Mouse (Mus musculus) spleen, postnatal 0 days (tissue): ENCODE measurements around the gene Mark2. TPM values are rescaled to one million over a fixed set of nuclear protein-coding genes. Genes with fewer than 3 reads are reported as not detected.

Experiments used
- polyA plus RNA-seq: library from polyadenylated mRNA; unstranded; fragments of >200 nt; fragmentation: Nextera tagmentation; extraction: Ambion mirVana; gene quantifications from 2 replicates; pipeline ENCODE4 v1.2.1, GENCODE M21; 2015

Mark2 gene
- polyA plus RNA-seq: 25.2 and 32.3 TPM in 2 replicates

DNA sequence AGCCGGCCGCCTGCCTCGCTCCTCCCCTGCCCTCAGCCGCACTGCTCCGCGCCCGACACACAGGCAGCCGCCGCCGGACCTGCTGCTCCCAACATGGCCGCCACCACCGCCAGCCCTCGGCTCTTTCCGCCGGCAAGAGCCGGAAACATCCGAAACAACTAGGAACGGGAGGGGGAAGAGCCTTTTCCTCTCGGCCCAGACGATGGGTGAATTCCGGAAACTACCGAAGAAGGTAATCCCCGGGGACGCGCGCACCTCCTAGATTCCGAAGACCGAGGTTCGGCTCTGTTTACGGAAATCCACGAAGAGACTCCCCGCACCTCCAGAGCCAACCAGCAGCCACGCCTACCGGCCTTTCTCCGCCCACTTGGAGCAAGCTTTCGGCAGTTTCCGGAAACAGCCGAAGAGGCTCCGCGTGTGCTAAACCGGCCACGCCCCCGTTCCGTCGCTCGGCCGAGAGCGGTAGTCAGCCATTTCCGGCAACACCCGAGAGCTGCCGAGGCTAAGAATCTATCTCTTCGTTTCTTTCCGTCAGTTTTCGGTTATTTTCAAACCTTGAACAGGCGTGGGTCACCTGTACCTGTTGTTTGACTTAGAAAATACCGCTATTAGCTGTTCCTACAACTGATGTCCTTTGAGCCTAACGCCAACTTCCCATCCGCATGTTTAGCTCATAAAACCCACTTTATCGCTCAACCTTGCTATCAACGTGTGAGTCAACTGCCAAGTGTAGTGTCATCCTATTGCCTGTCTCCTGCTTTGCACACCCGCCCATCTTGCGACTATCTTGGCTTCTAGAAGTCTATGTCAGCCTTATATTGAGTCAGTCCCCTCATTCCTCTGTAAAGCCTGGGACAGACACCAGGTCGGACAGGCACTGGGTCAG lies at the start of gene Mark2:
Gene Mark2 (minus strand): TSS at position 349 of the 886 bp plus-strand sequence.

DNA sequence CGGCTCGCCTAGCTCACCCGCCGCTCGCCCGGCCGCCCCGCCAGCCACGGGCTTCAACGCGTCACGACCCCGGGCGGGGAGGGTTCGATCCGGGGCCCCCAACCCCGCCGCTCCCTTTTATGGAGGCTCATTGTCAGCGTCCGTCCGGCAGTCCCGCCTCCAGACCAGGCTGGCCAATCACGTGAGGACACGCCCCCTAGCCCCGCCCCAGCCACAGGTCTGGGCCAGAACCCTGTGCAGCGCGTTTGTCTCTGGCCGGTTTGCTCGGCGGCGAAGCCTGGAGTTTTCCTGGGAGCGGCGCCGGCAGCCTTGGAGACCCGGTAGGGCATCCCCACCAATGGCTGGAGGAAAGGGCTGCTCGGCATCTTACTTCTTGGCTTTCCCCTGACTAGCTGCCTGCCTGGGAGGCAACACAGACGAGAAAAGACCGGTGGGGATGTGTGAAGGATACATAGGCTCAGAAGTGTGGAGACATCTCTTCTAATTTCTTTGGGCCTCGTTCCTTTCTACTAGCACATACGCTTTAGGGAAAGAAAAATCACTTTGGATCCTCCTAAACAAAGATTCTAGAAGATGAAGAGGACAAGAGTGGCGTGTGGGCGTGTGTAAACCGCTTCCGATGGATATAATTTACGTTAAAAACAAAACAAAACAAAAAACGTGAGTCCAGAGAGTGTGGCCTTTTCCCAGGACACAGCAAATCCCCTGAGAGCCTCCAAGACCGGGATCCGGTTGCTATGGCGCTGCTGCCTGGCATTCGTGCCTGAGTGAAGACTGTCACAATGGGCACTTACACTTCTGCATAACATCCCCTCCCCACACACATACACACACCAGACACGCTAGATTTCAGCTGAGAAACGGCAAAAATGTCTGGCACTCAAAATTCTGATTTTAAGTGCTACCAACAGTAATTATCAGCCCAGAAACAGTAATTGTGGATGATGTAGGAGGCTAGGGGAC lies 41.5 kb upstream of the Mark2 start, which contains the start of gene Spindoc:
Gene Spindoc (minus strand): TSS at position 92 of the 963 bp plus-strand sequence.

DNA sequence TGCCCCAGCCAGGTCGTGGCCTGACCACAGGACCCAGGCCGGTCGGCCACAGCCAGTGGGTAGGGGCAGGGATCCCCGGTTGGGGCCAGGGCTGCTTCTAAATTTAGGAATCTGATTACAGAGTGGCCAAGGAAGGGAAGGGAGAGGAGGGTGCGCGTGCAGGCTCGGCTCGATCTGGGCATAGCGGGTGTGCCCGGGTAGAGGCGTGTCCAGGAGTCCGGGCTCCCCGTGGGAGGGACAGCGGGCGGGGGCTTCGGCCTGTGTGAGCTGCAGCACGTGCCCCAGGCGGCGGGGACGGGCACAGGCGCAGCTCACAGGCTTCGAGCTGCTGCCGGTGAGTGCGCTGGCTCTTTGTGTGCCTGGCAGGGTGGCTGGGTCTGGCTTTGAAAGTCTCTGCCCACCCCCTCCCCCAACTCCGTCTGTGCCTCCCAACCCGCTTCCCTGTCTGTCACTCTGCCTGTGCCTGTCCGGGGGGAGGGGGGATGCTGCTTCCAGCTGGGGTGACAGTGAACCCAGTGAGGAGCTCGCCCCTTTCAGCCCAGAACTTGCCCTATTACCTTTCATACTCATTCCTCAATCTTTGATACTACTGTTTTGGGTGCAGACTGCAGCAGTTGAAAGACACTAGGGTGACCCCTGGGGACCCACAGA lies 74.4 kb downstream of the Mark2 start, which contains the start of gene Rcor2:
Gene Rcor2 (plus strand): TSS at position 235 of the 651 bp plus-strand sequence.

DNA sequence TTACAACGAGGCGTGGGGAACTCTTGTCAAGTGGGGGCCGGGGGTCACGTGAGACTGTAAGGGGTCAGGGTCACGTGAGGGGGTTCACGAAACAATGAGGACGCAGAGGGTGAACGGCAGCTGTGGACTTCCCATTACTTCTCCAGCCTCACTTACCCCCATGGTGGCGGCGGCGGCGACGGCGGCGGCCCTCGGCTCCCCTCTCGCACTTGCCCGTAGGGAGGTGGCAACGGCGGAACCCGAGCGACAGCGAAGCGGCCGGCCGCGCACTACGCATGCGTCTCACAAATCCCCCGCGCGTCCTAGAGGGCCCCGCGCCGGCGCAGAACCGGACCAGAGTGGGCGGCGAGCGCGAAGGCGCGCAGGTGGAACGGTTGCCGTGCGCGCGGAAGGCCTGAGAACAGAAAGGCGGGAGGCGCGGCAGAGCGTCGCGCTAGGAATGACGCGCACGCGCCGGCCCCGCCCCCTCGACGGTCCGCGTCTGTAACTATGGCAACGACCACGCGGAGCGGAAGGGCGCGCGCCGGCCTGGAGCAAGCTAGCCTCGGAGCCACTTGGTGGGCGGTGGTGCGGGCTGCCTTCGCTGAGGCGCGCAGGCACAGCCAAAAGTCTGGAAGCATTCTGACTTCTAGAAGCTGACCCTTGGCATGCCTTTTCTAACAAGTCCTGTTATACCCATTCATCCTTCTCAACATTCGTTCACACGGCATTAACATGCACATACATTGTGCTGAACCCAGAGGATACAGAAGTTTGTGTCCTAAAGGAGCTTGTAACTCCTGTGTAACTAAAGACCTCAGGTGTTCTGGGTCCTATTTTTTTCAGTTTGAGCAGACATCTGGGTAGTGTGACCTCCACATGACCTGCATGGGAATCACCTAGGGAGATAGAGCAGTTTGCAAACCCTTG lies 100.6 kb downstream of the Mark2 start, which contains the start of gene Naa40:
Gene Naa40 (minus strand): TSS at position 402 of the 909 bp plus-strand sequence.

Other genes with a start within 250 kb of the Mark2 start
- gene Flrt1, start 236.1 kb downstream of the Mark2 start, polyA plus RNA-seq: 0.24 and 0.40 TPM in 2 replicates
- 72.8 and 81.2 TPM in 2 replicates for gene Otub1, start 135.5 kb downstream of the Mark2 start, polyA plus RNA-seq
- gene Cox8a, start 124.2 kb downstream of the Mark2 start, polyA plus RNA-seq: 818 and 869 TPM in 2 replicates
- 32.8 and 34.8 TPM in 2 replicates for gene Naa40, start 100.7 kb downstream of the Mark2 start, polyA plus RNA-seq
- 1.5 TPM in 2 replicates for gene Rcor2, start 74.5 kb downstream of the Mark2 start, polyA plus RNA-seq
- 7.6 and 10.6 TPM in 2 replicates for gene Spindoc, start 41.1 kb upstream of the Mark2 start, polyA plus RNA-seq
- gene 2700081O15Rik, start 75.8 kb upstream of the Mark2 start, polyA plus RNA-seq: 2.4 and 3.1 TPM in 2 replicates
- gene Rtn3, start 141.4 kb upstream of the Mark2 start, polyA plus RNA-seq: 70.4 and 79.1 TPM in 2 replicates
- 13.7 and 14.1 TPM in 2 replicates for gene Atl3, start 152.2 kb upstream of the Mark2 start, polyA plus RNA-seq
- gene Pla2g16, start 215.6 kb upstream of the Mark2 start, polyA plus RNA-seq: 31.0 and 36.0 TPM in 2 replicates